Mouse (Mus musculus) thymus, adult 2 months (tissue): ENCODE results near the gene Abhd17b.

ENCODE experiments used
- CTCF ChIP-seq: fragments of 200-500 bp; IDR thresholded peaks from 2 replicates; pipeline ENCODE4 v1.5.1; 2012; ENCODE audit warnings: mild to moderate bottlenecking, control low read depth, low read length, moderate library complexity, borderline replicate concordance; ENCODE audit not compliant: control insufficient read depth, poor library complexity, insufficient read depth; ENCODE audit errors: extremely low read depth
- POLR2A ChIP-seq: fragments of 200-500 bp; IDR thresholded peaks from 2 replicates; pipeline ENCODE4 v1.6.1; 2012; ENCODE audit warnings: mild to moderate bottlenecking, low read length, control low read depth, moderate library complexity; ENCODE audit not compliant: control insufficient read depth, poor library complexity, insufficient read depth; ENCODE audit errors: extremely low read depth

DNA sequence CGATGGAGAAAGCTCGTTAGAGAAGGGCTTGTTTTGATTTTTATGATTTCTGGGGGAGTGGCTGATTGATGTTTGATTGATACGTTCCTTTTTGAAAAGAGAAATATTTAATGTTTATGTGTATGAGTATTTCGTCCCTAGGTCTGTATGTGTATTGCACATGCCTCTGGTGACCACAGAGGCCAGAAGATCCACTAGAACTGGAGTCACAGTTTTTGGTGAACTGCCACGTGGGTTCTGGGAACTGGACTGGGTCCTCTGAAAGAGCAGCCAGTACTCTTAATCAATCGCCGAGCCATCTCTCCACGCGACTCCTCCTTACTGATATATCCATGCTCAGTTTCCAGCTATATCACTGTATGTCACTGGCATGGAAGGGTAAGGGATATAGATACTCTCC is 62.5 kb downstream of the Abhd17b start:
- TF ChIP-seq CTCF (no peak), POLR2A (no peak)
